Mouse (Mus musculus) yolk sac, embryonic 10.5 days (tissue): ENCODE results near the gene Flad1.

Source experiments
- DNase-seq: peaks from one replicate; pipeline ENCODE4 v3.0.0-alpha.2; 2017; ENCODE audit warnings: low spot score

Gene Flad1

DNA sequence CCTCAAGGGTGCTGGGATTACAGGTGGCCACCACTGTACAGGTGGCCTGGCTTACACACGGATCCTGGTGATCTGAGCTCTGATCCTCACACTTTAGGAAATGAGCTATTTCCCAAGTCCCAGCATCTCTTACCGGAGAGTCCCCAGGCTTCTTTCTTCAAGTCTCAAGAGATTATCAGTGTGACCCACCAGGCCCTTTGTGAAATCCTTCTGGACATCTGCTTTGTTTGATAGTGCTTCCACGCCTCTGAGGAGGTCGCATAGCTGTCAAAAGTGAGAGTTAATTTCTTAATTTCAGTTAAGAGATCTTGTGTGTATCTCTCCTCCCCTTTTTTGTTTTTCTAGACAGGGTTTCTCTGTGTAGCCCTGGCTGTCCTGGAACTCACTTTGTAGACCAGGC, 14.2 kb upstream of the Flad1 start:
- no peak for DNase-seq

DNA sequence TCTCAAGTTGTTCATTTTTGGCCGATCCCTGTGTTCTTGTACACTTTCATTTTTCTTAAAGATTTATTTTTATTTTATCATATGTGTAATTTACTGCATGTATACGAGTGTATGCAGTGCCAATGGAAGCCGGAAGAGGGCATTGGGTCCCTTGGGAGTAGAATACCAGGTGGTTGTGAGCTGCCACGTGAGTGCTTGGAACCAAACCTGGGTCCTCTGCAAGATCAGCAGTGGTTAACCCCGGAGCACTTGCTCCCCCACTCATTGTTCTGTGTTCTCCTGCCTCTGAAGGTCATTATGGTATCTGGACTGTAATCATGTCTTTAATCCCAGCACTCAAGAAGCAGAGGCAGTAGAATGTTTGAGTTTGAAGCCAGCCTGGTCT, 13.5 kb upstream of the Flad1 start:
- DNase-seq = no peak

- peak; percentile 84 for DNase-seq
These were observed 12.9 kb upstream of the Flad1 start for GRCm38 (mm10) chr3:89424416-89425140.

DNA sequence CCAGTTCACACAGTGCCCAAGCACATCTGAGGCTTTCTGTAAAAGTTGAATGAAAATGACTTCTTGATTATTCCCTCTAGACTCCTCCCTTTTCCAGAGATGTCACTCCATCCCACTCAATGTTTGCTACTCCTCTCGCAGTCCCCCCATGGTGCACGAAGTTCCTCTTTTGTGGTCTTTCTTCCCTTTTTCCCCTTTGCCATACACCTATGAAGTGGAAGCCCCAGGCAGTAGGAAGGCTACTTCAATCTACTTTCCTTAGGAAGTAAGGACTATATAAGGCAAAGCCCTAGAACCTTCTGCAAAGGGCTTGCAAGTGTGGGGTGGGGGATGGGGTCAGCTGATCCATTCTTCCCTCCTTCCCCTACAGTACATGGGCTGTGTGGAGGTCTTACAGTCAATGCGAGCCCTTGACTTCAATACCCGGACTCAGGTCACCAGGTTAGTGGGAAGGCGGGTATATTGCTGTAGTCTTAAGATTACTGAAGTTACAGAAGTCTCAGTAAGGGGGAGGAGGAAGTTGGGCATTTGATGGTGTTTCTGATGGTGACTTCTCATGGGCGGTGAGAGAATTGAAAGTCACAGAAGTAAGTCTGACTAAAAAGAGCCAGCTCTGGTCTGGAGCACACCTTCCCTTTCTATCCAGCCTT, 11.0 kb upstream of the Flad1 start:
- no peak for DNase-seq

GRCm38 (mm10) chr3:89421810-89422473, 10.3 kb upstream of the Flad1 start:
- peak; percentile 22 for DNase-seq

DNA sequence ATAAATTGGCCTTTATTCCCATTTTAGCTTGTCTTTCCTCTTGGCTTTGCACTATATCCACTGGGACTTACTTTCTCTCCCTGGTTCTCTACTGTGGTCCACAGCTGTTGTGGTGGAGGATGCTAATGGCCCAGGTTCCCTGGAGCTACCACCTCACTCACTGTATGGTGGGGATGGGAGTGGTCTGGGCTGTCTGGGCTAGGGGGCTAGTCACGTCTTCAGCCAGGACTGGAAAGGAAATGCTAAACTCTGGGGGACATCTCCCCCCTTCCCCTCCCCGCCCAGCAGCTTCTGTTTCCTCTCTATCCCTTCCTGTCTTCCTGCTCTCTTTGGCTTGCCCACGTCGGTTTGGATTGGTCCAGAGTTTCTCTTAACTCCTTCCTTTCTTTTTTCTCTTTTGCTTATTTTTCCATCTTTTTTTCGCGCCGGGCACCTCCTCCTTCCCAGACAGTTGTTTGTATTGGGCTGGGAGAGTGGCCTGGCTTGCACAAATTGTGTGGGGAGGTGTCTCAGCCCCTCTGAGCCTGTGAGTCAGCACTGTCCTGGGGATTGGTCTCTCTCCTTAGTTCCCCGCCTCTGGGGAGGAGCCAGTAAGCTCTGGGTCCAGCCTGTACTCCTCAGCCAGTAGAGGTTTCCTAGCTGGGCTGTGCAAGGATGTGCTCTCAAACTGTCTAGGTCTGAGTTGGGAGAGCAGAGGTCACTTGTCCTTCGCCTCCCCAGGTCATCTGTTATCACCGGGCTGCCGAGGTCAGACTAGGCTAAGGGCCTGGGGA, 9.5 kb upstream of the Flad1 start:
- peak; percentile 95 for DNase-seq

DNA sequence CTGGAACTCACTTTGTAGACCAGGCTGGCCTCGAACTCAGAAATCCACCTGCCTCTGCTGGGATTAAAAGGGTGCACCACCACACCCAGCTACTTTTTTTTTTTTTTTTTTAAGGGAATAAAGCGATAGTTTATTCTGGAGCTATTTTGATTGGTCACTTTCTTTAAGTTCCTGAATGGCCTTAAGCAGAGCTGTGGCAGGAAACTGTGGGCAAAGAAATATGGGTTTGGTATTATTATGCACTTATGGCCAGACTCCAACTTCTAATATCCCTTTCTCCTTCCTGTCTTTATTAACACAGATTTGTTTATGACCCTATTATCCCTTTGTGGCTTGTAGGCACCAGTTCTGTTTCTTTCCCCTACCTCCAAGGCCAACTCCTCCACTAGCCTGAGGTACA, 8.8 kb upstream of the Flad1 start:
- DNase-seq = no peak

DNA sequence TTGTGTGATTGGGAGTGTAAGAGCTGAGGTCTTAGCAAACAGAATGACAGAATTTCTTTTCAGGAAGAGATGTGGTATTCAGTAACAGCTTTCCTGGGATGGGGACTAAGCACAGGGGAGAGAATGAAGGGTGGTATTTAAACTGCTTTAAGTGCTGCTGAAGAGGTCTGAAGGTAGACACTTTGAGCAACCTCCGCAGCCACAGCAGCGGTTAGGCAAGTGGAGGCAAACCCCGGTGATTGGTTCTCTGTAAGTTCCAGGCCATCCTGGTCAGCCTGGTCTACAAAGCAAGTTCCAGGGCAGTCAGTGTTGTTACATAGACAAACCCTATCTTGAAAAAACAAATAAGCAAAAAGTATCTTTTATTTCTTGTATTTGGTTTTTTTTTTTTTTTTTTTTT, 8.3 kb upstream of the Flad1 start:
- DNase-seq = no peak

DNA sequence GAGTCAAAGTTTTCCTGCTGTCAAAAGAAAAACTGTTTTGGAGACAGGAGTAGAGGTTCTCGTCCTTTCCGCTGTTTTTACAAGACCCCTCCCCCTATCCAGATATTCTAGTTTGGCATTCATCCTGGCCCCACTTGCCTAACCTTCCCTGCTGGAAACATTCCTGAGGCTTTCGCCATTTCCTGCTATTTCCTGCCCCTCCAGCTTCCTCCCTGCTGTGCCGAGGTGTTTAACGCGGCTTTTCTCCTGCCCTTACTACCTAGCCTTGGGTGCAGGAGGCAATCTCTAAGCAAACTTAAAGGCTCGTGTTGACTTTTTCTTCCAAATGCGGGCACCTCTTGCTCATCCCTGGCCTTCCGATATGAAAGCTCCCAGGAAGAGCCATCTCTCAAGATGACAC, 7.9 kb upstream of the Flad1 start:
- DNase-seq = peak; percentile 82

DNA sequence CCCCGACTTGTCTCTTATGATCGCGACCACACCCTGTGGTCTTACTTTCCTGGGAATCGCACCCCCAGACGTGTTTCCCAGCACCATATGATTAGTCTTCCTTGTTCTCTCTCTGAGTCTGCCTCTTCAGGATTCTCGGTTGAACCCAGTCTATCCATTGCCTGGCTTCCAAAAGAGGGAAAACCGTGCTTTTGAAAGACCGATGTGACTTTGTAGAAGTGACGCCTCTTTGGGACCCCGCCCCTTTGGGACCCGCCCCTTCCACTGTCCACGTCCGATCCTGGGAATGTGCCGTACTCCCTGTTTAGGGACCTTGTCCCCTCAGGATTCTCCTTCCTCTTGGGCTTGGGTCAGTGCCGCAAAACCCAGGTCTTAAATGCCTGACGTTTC, 7.2 kb upstream of the Flad1 start:
- DNase-seq = peak; percentile 92

DNA sequence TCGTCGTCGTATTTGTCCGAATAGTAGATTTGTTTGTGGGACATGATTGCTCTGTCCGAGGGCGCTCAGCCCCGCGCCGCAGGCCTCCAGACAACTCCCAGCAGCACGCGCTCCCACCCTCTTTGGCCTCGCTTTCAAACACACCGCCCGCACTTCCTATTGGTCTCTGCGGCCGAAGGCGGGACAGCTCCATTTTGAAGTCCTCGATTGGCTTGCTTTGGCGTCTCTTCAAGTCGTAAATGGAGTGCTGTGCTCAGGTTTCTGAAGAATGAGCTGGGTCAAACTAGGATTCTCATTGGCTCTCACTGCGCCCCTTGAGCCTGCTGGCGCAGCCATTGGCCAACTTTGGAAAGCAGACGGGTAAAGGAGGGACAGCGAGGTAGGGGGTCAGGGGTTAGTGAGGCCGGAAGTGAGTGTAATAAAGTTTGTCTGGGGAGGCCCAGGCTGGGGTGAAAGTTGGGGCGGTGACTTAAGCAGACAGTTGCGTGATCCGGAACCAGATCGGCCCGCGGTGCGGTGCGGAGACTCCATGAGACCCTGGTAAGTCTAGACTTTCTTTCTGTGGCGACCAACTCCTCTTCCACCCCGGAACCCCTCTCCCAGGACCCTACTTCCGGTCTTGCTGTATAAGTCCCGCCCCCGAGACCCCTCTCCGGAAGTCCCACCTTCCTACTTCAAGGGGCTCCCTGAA, 6.6 kb upstream of the Flad1 start, which contains the start of the genes Cks1b and Shc1:
TSS of gene Cks1b (minus strand) at position 214 of the 691 bp plus-strand sequence.
TSS of gene Shc1 (plus strand) at position 274 of the 691 bp plus-strand sequence.
- DNase-seq = peak; percentile 99

- no peak for DNase-seq
These were observed 6.1 kb upstream of the Flad1 start for GRCm38 (mm10) chr3:89417840-89418169.

GRCm38 (mm10) chr3:89417131-89417530, 5.5 kb upstream of the Flad1 start:
- no peak for DNase-seq

- DNase-seq = no peak
These were observed 4.5 kb upstream of the Flad1 start for GRCm38 (mm10) chr3:89416158-89416557.

- no peak for DNase-seq
These were observed 806 bp downstream of the Flad1 start for GRCm38 (mm10) chr3:89410864-89411263.

DNA sequence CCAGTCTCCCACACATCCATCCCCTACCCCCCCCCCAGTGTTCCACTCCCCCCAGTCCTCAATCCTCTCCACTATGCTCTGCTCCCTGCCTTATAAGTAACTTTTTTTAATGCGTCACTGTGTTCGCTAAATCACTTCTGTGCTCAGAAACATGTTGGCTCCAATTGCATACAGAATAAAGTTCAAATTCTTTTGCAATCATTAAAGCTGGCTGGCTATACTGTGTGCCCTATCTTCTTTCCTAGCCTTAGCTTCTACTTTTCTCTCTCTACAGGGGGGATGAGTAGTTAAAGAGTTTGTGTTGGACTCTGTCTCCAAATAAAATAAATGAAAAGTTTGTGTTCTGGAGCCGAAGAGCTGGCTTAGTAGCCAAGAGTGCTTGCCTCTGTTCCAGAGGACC, 2.0 kb downstream of the Flad1 start:
- no peak for DNase-seq

GRCm38 (mm10) chr3:89408448-89408847, 3.2 kb downstream of the Flad1 start:
- no peak for DNase-seq

- DNase-seq = no peak
These were observed 4.8 kb downstream of the Flad1 start for GRCm38 (mm10) chr3:89406887-89407286.

- DNase-seq = no peak
These were observed 9.0 kb downstream of the Flad1 start, which contains the start of gene Lenep for GRCm38 (mm10) chr3:89402693-89403092. TSS of gene Lenep (minus strand) at chr3:89402793.

GRCm38 (mm10) chr3:89401329-89401728, 10.3 kb downstream of the Flad1 start:
- no peak for DNase-seq

DNA sequence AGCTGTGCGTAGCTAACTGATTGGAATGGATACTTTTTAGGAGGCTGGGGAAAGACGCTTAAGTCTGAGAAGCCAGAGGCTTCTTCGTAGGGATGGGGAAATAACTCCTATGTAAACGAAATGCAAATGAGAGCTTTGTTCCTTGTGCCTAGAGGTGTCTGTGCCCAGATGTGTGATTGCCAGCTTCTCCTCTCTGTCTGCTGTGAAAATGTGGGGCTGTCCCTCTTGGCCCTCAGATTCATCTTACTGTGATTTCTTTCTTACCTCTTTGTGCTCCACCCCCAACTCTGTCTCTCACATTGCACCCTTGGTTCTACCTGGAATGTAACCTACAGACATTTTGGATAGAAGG, 15.0 kb downstream of the Flad1 start:
- DNase-seq = no peak
